Mouse (Mus musculus) kidney, postnatal 0 days (tissue): ENCODE data around the gene Galnt7. TPM values are rescaled to one million over a fixed set of nuclear protein-coding genes. Genes with fewer than 3 reads are reported as not detected.

Source experiments
- ATAC-seq: fragments of 200-750 bp; cut with Nextera tagmentation; replicated peaks from 2 replicates; pipeline ENCODE4 v1.8.0; 2017; ENCODE audit warnings: low read depth, moderate number of reproducible peaks, moderate TSS enrichment, moderate library complexity; ENCODE audit not compliant: low FRiP score
- DNase-seq: peaks from one replicate; pipeline ENCODE4 v3.0.0-alpha.2; 2016; ENCODE audit warnings: low spot score
- H3K27ac ChIP-seq: fragments of 300-500 bp; sonication (generic); 2 replicates; pipeline ENCODE4 v1.5.1; 2014; ENCODE audit warnings: mild to moderate bottlenecking
- H3K27me3 ChIP-seq: fragments of 300-500 bp; sonication (generic); 2 replicates; pipeline ENCODE4 v1.6.1; 2014; ENCODE audit warnings: low read length, mixed read lengths; ENCODE audit not compliant: insufficient read depth
- H3K36me3 ChIP-seq: fragments of 300-500 bp; sonication (generic); 2 replicates; pipeline ENCODE4 v1.6.1; 2014; ENCODE audit warnings: low read length, mixed read lengths; ENCODE audit not compliant: insufficient read depth
- H3K4me1 ChIP-seq: fragments of 300-500 bp; sonication (generic); replicated peaks from 2 replicates; pipeline ENCODE4 v1.6.1; 2014; ENCODE audit warnings: antibody characterized with exemption, low read length, mixed read lengths; ENCODE audit not compliant: insufficient read depth
- H3K4me2 ChIP-seq: fragments of 300-500 bp; sonication (generic); 2 replicates; pipeline ENCODE4 v1.6.1; 2014; ENCODE audit warnings: mild to moderate bottlenecking, low read length, moderate library complexity, mixed read lengths
- H3K4me3 ChIP-seq: fragments of 300-500 bp; sonication (generic); replicated peaks from 2 replicates; pipeline ENCODE4 v1.5.1; 2014; ENCODE audit warnings: low read depth, low read length
- H3K9ac ChIP-seq: fragments of 300-500 bp; sonication (generic); 2 replicates; pipeline ENCODE4 v1.6.1; 2014; ENCODE audit warnings: low read depth, low read length
- H3K9me3 ChIP-seq: fragments of 300-500 bp; sonication (generic); replicated peaks from 2 replicates; pipeline ENCODE4 v1.6.1; 2016; ENCODE audit warnings: low read length, inconsistent platforms, mixed read lengths
- CTCF ChIP-seq: IDR thresholded peaks from 2 replicates; pipeline ENCODE4 v1.5.1; 2016; ENCODE audit warnings: antibody characterized with exemption, low read depth, mild to moderate bottlenecking, moderate library complexity
- whole genome bisulfite sequencing: fragments of 180-500 bp; shearing (Covaris S2); extraction: QIAGEN DNeasy Blood & Tissue Kit; methylation state at CpG from one replicate; pipeline ENCODE4 v1.1.7; 2014; 5-methylcytosine and 5-hydroxymethylcytosine counted together
- polyA plus RNA-seq: library from polyadenylated mRNA; unstranded; fragments of >200 nt; fragmentation: Nextera tagmentation; extraction: Ambion mirVana; gene quantifications from 2 replicates; pipeline ENCODE4 v1.2.1, GENCODE M21; 2015

The Galnt7 gene
- polyA plus RNA-seq, 1 experiment from 2014 or later: 14.9 TPM

- Histone ChIP-seq H3K36me3 (no peaks in the 10 kb centered on the region), H3K4me1 (no peaks in the 10 kb centered on the region), H3K27me3 (no peaks in the 10 kb centered on the region), H3K4me3 (no peak overlapping the region), H3K27ac (no peak overlapping the region), H3K9me3 (no peaks in the 10 kb centered on the region), H3K9ac (no peak overlapping the region), H3K4me2 (no peak overlapping the region)
- TF ChIP-seq CTCF: no peak
- no peak for ATAC-seq
- 62% methylated on average over 8 of the region's 8 CpGs for WGBS
- DNase-seq: no peak
These were observed 62.8 kb downstream of the Galnt7 start for GRCm38 (mm10) chr8:57590015-57590414.

GRCm38 (mm10) chr8:57589176-57589575, 63.7 kb downstream of the Galnt7 start:
- TF ChIP-seq CTCF: no peak
- 77% methylated on average over 9 of the region's 9 CpGs for WGBS

GRCm38 (mm10) chr8:57588604-57589003, 64.2 kb downstream of the Galnt7 start:
- DNase-seq: no peak
- Histone ChIP-seq H3K9ac (no peak overlapping the region), H3K4me1 (no peaks in the 10 kb centered on the region), H3K9me3 (no peaks in the 10 kb centered on the region), H3K27me3 (no peaks in the 10 kb centered on the region), H3K4me2 (no peak overlapping the region), H3K4me3 (no peak overlapping the region), H3K27ac (no peak overlapping the region), H3K36me3 (no peaks in the 10 kb centered on the region)
- ATAC-seq: no peak
- no peak for TF ChIP-seq CTCF
- 95% methylated on average over 1 of the region's 1 CpGs for WGBS

More at GRCm38 (mm10) chr8:57589176-57589575, 63.7 kb downstream of the Galnt7 start:
- no peaks in the 10 kb centered on the region for H3K9me3 ChIP-seq
- H3K27ac ChIP-seq: no peak overlapping the region
- ATAC-seq (no peak), DNase-seq (no peak)
- H3K36me3 ChIP-seq: no peaks in the 10 kb centered on the region
- no peak overlapping the region for H3K4me3 ChIP-seq
- no peaks in the 10 kb centered on the region for H3K4me1 ChIP-seq
- no peaks in the 10 kb centered on the region for H3K27me3 ChIP-seq
- no peak overlapping the region for H3K4me2 ChIP-seq
- no peak overlapping the region for H3K9ac ChIP-seq

- Histone ChIP-seq H3K4me2 (no peak overlapping the region), H3K27ac (no peak overlapping the region), H3K9ac (no peak overlapping the region), H3K4me1 (no peaks in the 10 kb centered on the region), H3K4me3 (no peak overlapping the region), H3K36me3 (no peaks in the 10 kb centered on the region), H3K9me3 (no peaks in the 10 kb centered on the region), H3K27me3 (no peaks in the 10 kb centered on the region)
- no peak for ATAC-seq
- 44% methylated on average over 4 of the region's 4 CpGs for WGBS
- TF ChIP-seq CTCF: no peak
- DNase-seq: no peak
These were observed 66.2 kb downstream of the Galnt7 start for GRCm38 (mm10) chr8:57586667-57587066.

GRCm38 (mm10) chr8:57585831-57586230, 67.0 kb downstream of the Galnt7 start:
- DNase-seq (no peak), ATAC-seq (no peak)
- Histone ChIP-seq H3K4me1 (no peaks in the 10 kb centered on the region), H3K27me3 (no peaks in the 10 kb centered on the region), H3K4me3 (no peak overlapping the region), H3K27ac (no peak overlapping the region), H3K9me3 (no peaks in the 10 kb centered on the region), H3K36me3 (no peaks in the 10 kb centered on the region), H3K4me2 (no peak overlapping the region), H3K9ac (no peak overlapping the region)
- 68% methylated on average over 3 of the region's 3 CpGs for WGBS
- no peak for TF ChIP-seq CTCF

GRCm38 (mm10) chr8:57585128-57585442, 67.7 kb downstream of the Galnt7 start:
- ATAC-seq (no peak), DNase-seq (no peak)
- H3K9me3 ChIP-seq: no peaks in the 10 kb centered on the region
- no peak for TF ChIP-seq CTCF
- no peak overlapping the region for H3K9ac ChIP-seq
- no peak overlapping the region for H3K4me3 ChIP-seq
- H3K36me3 ChIP-seq: no peaks in the 10 kb centered on the region
- 85% methylated on average over 5 of the region's 5 CpGs for WGBS
- H3K27ac ChIP-seq: no peak overlapping the region
- H3K4me2 ChIP-seq: no peak overlapping the region
- H3K27me3 ChIP-seq: no peaks in the 10 kb centered on the region
- no peaks in the 10 kb centered on the region for H3K4me1 ChIP-seq

- WGBS: 82% methylated on average over 8 of the region's 8 CpGs
- no peaks in the 10 kb centered on the region for H3K36me3 ChIP-seq
- no peaks in the 10 kb centered on the region for H3K9me3 ChIP-seq
- no peak overlapping the region for H3K9ac ChIP-seq
- TF ChIP-seq CTCF: no peak
- H3K4me1 ChIP-seq: no peaks in the 10 kb centered on the region
- H3K4me3 ChIP-seq: no peak overlapping the region
- H3K27me3 ChIP-seq: no peaks in the 10 kb centered on the region
- DNase-seq: no peak
- H3K4me2 ChIP-seq: no peak overlapping the region
- ATAC-seq: no peak
- no peak overlapping the region for H3K27ac ChIP-seq
These were observed 68.3 kb downstream of the Galnt7 start for GRCm38 (mm10) chr8:57584416-57585127.
